Mouse (Mus musculus) megakaryocyte, embryonic 14.5 days (primary cell): ENCODE data around the gene Snx5. TPM values are rescaled to one million over a fixed set of nuclear protein-coding genes. Genes with fewer than 3 reads are reported as not detected.

ENCODE experiments used
- H3K27me3 ChIP-seq: replicated peaks from 2 replicates; pipeline ENCODE3; 2012; ENCODE audit warnings: inconsistent platforms
- H3K36me3 ChIP-seq: replicated peaks from 2 replicates; pipeline ENCODE3; 2012; ENCODE audit warnings: low read length, inconsistent platforms, mixed read lengths
- H3K4me1 ChIP-seq: 2 replicates; pipeline ENCODE4 v1.6.1; 2012; ENCODE audit warnings: inconsistent platforms
- H3K4me3 ChIP-seq: replicated peaks from 2 replicates; pipeline ENCODE3; 2012; ENCODE audit warnings: moderate library complexity, mild to moderate bottlenecking, inconsistent platforms
- H3K9me3 ChIP-seq: 2 replicates; pipeline ENCODE4 v1.6.1; 2012; ENCODE audit warnings: inconsistent platforms
- FLI1 ChIP-seq: IDR thresholded peaks from 2 replicates; pipeline ENCODE4 v1.6.1; 2012; ENCODE audit warnings: low read length, inconsistent platforms, mixed read lengths
- GATA1 ChIP-seq: IDR thresholded peaks from 3 replicates; pipeline ENCODE4 v1.6.1; 2012; ENCODE audit warnings: mixed read lengths, low read length, inconsistent platforms, borderline replicate concordance
- polyA plus RNA-seq: library from polyadenylated mRNA; stranded (reverse); fragments of >175 nt; gene quantifications from 2 replicates; pipeline ENCODE4 v1.2.3, GENCODE M21; 2012; ENCODE audit warnings: low replicate concordance; ENCODE audit not compliant: insufficient read depth

The Snx5 gene
- polyA plus RNA-seq, 1 experiment, result 34.2 TPM

DNA sequence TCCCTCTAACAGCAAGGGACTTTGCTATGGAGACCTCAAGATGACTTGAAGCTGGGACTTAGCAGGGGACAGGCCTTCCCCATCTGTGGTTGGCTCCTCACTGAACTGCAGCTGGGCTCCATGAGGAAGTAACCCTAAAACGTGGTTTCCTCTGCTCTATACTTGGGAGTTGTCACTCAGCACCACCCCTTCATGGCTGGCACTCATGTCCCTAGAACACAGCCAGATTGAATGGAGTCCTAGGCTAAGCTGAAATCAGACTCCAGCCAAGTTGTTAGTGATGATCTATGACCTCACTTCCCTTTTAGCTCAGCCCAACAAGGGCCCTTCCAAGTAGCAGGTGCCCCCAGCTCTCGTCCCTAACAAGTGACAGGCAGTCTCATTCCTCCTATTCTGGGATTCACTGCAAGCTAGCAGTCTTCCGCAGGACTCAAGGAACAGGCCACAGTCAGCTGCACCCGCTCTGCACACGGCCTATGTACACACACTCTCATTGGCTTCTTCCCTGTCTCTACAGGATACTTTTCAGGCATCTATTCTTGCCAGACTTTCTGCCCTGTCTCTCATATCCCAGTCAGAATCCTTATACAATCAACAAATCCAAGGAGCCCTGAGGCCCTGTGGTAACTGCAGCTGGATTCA lies 23.2 kb downstream of the Snx5 start:
- Histone ChIP-seq H3K9me3 (no peaks in the 10 kb centered on the region), H3K4me3 (peak overlapping the region; percentile 47), H3K36me3 (peaks cover 41% of the 10 kb centered on the region), H3K27me3 (no peaks in the 10 kb centered on the region), H3K4me1 (peaks cover 55% of the 10 kb centered on the region)
- TF ChIP-seq GATA1, result no peak
- no peak for TF ChIP-seq FLI1

DNA sequence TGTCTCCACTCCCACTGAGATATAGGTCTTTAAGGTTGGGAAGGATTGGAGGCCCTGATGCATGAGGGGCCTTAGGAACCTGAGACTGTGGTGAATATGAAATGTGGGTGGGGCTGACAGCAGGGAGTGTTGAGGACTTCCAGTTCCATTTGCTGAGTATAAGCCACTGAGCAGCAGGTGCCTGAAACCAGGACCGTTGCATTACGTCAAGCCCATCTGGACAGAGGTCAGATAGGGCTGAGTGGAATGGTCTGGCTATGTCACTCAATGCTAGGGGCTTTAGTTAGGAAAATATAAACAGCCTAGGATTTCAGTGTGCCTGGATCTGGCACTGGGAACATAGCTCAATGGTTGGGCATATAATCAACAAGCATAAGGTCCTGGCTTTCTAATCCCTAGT lies 24.4 kb downstream of the Snx5 start:
- H3K9me3 ChIP-seq, result no peaks in the 10 kb centered on the region
- H3K27me3 ChIP-seq, result no peaks in the 10 kb centered on the region
- TF ChIP-seq FLI1 (no peak), GATA1 (no peak)
- H3K4me1 ChIP-seq, result peaks cover 55% of the 10 kb centered on the region
- no peak overlapping the region for H3K4me3 ChIP-seq
- peaks cover 32% of the 10 kb centered on the region for H3K36me3 ChIP-seq

GRCm38 (mm10) chr2:144245464-144245863 lies 25.2 kb downstream of the Snx5 start:
- H3K4me3 ChIP-seq, result peak overlapping the region; percentile 35
- H3K36me3 ChIP-seq, result peaks cover 23% of the 10 kb centered on the region
- peaks cover 59% of the 10 kb centered on the region for H3K4me1 ChIP-seq

GRCm38 (mm10) chr2:144240095-144240899 lies 30.4 kb downstream of the Snx5 start:
- no peaks in the 10 kb centered on the region for H3K36me3 ChIP-seq
- TF ChIP-seq FLI1 (no peak), GATA1 (no peak)

More at GRCm38 (mm10) chr2:144245464-144245863, 25.2 kb downstream of the Snx5 start:
- no peaks in the 10 kb centered on the region for H3K27me3 ChIP-seq
- no peaks in the 10 kb centered on the region for H3K9me3 ChIP-seq
- TF ChIP-seq FLI1 (no peak), GATA1 (no peak)

DNA sequence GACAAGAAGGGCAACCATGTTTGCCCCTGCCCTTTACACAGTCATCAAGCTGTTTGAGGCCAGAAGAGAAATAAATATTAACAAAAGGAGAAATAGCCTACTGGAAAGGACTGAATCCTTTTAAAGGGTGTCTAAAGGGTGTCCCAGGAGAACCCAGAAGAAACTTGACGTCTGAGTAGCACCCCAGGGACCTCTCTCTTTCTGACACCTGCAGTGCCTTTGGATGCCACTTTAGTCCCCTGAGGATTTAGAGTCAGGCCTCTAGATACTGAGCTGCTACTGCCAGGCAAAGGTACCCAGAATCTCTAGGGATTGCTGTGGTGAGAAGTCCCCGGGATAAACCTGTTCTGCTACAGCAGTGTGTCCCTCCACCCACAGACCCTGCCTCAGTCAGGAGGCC lies 31.4 kb downstream of the Snx5 start:
- Histone ChIP-seq H3K27me3 (no peaks in the 10 kb centered on the region), H3K36me3 (peaks cover 6% of the 10 kb centered on the region), H3K4me1 (peaks cover 21% of the 10 kb centered on the region), H3K4me3 (no peak overlapping the region), H3K9me3 (peaks cover 6% of the 10 kb centered on the region; the same call in 1 of the 2 replicates)
- TF ChIP-seq FLI1, result no peak
- TF ChIP-seq GATA1, result no peak

More at GRCm38 (mm10) chr2:144240095-144240899, 30.4 kb downstream of the Snx5 start:
- Histone ChIP-seq H3K4me3 (peak overlapping the region; percentile 38), H3K4me1 (peaks cover 29% of the 10 kb centered on the region), H3K9me3 (no peaks in the 10 kb centered on the region), H3K27me3 (no peaks in the 10 kb centered on the region)

DNA sequence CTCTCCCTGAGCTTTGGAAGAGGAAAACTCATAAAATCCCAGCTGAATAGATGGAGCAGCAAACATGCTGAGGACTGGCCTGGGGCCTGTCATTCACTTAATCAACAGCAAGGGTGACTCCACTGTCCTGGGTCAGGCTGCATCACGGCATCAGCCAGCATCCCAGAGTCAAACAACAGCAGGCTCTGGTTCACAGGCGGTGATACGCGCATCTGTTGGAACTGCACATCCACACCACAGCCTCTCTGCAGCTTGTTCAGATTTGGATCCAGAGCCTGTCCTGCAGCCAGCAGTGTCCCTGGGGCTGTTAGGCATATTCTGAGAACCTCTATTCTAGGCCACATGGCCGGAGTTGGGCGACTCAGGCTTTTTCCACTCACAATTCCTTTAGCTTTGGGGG lies 32.4 kb downstream of the Snx5 start:
- no peak overlapping the region for H3K4me3 ChIP-seq
- peaks cover 21% of the 10 kb centered on the region for H3K4me1 ChIP-seq
- TF ChIP-seq GATA1 (no peak), FLI1 (no peak)

DNA sequence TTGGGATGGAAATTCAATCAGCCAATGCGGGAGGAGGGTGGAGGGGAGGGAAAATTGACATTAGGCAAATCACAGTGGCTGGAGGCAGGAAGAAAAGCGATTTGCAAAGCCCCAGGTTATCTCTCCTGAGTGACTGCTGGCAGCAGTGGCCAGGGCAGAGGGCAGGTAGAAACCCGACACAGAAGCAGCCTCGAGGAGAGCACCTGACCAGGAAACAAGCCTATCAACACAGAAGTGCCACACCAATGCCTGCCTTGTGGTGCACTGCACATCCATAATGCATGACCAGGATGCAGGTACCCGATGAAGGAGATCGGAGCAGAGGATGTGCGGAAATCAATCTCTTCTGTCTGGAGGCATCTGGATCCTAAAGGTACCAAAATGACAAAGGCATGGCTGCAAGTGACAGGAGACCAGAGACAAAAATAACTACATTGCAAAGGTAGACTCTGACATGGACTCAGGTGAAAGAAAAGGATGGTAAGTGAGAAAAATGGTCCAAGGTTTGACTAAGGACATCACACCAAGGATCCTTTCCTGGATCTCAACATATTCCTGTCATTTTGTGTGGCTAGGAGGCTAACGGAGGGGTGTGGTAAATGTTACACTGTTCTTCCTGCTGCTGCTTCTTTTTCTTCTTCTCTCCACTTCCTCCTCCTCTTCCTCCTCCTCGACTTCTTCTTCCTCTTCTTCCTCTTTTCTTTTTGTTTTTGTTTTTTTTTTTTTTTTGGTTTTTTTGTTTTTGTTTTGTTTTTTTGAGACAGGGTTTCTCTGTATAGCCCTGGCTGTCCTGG lies 33.7 kb downstream of the Snx5 start:
- peaks cover 21% of the 10 kb centered on the region for H3K4me1 ChIP-seq
- H3K9me3 ChIP-seq, result peaks cover 6% of the 10 kb centered on the region; the same call in 1 of the 2 replicates
- H3K27me3 ChIP-seq, result no peaks in the 10 kb centered on the region
- peaks cover 6% of the 10 kb centered on the region for H3K36me3 ChIP-seq
- H3K4me3 ChIP-seq, result no peak overlapping the region
- no peak for TF ChIP-seq FLI1

More for the DNA sequence above, 32.4 kb downstream of the Snx5 start:
- Histone ChIP-seq H3K36me3 (peaks cover 6% of the 10 kb centered on the region), H3K9me3 (peaks cover 6% of the 10 kb centered on the region; the same call in 1 of the 2 replicates), H3K27me3 (no peaks in the 10 kb centered on the region)

GRCm38 (mm10) chr2:144235776-144236175 lies 34.9 kb downstream of the Snx5 start:
- H3K4me1 ChIP-seq, result peaks cover 30% of the 10 kb centered on the region
- H3K27me3 ChIP-seq, result no peaks in the 10 kb centered on the region
- peaks cover 6% of the 10 kb centered on the region; the same call in 1 of the 2 replicates for H3K9me3 ChIP-seq
- H3K36me3 ChIP-seq, result peaks cover 6% of the 10 kb centered on the region
- H3K4me3 ChIP-seq, result no peak overlapping the region
- TF ChIP-seq GATA1 (no peak), FLI1 (no peak)

- peaks cover 23% of the 10 kb centered on the region for H3K4me1 ChIP-seq
- peaks cover 6% of the 10 kb centered on the region; the same call in 1 of the 2 replicates for H3K9me3 ChIP-seq
- TF ChIP-seq FLI1 (no peak), GATA1 (no peak)
- no peaks in the 10 kb centered on the region for H3K27me3 ChIP-seq
- peaks cover 6% of the 10 kb centered on the region for H3K36me3 ChIP-seq
- no peak overlapping the region for H3K4me3 ChIP-seq
These were observed 37.2 kb downstream of the Snx5 start for GRCm38 (mm10) chr2:144233534-144233933.
